Mouse (Mus musculus): ENCODE measurements around the gene Cadm3.

- no peak for TF ChIP-seq CTCF (IDR thresholded peaks at IDR 0.05; ENCODE audit: extremely low read depth, insufficient read depth, insufficient read length, insufficient replicate concordance)
- no peak for TF ChIP-seq POLR2A (IDR thresholded peaks at IDR 0.05; ENCODE audit: low read depth, low read length)
Measured at GRCm38 (mm10) chr1:173389901-173390401, 22.5 kb upstream of the Cadm3 start.
